Mouse (Mus musculus) lung, adult 2 months (tissue): ENCODE data around the gene Zdhhc5.

Experiments
- CTCF ChIP-seq: fragments of 200-500 bp; IDR thresholded peaks from 2 replicates; pipeline ENCODE4 v1.5.1; 2011; ENCODE audit warnings: mild to moderate bottlenecking, low read length, control low read depth; ENCODE audit not compliant: insufficient read depth
- POLR2A ChIP-seq: fragments of 200-500 bp; IDR thresholded peaks from 2 replicates; pipeline ENCODE4 v1.6.1; 2011; ENCODE audit warnings: low read depth, mild to moderate bottlenecking, control low read depth, low read length, borderline replicate concordance; ENCODE audit errors: extremely low read depth

DNA sequence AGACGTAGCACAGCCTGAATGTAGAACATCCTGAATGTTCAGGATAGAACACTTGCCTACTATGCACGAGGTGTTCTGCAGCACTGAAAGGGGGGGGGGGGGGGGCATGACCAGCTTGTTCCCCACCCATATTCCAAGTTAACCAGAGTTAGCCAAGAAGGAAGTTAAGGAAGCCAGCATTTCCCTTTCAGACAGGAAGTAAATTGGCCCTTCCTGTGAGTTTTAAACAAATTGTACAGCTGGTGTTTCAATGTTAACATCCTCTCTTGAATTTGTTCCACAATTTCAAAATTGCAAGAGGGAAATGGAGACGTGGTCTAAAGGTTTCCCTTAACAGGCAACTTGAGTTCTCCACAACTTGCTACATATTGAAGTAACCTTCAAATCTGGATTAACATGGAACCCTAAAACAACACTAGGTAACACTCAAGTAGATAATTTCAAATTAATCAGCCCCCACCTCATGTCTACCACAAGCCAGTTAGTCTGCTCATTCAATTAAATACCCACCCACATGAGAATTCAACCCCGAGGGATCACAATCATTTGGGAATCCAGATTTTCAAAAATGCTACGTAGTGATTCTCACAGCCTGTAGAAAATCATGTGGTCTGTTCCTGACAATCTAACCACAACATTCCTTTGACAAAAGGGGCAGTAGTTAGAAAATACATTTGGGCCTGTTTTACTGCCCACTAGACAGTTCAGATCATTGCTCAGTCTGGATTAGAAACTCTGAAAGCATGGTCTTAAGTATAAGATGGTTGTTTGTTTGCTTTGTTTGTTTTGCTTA is 76.4 kb downstream of the Zdhhc5 start:
- TF ChIP-seq CTCF = no peak
- no peak for TF ChIP-seq POLR2A
